Mouse (Mus musculus) stomach, postnatal 0 days (tissue): ENCODE data around the gene Setd2.

Experiments used
- CTCF ChIP-seq: IDR thresholded peaks from 2 replicates; pipeline ENCODE4 v1.5.1; 2016; ENCODE audit warnings: antibody characterized with exemption, low read depth, mild to moderate bottlenecking, moderate library complexity
- EP300 ChIP-seq: optimal IDR thresholded peaks from 2 replicates; pipeline ENCODE3; 2016; ENCODE audit warnings: antibody characterized with exemption

DNA sequence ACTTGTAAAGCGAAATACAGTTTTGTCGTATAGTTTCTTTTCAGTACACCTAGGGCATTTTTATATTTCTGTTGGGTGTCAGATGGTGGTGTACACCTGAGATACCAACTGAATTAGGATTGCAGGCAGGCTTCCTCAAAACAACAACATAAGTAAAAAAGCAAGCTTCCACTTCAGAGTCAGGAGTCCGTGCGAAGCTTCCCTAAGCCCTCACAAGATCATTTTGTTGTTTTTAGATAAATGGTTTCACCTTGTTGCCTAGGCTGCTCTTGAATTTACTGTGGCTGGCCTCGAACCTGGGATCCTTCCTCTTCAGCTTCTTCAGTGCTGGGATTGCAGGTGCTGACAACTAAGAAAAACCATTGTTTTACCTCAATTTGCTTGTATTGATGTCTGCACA lies 1.2 kb downstream of the Setd2 start:
- TF ChIP-seq CTCF: no peak
- TF ChIP-seq EP300: no peak
